ENCODE assay signal across 1 mouse cellular context in genomic region chr7:30604424-30604823, GRCm38 (mm10).
TF ChIP-seq lines count a peak whose summit lies in the region.

No protein-coding gene starts in this region.

TF ChIP-seq in CH12.LX, 34 proteins besides CTCF, POLR2A, EP300 and RAD21 (continued from another document):
- TF ChIP-seq JUN (IDR thresholded peaks at IDR 0.05; ENCODE audit: insufficient read depth, low read depth, low read length), result no peak
- peak; percentile 9; the same call in 1 of the 2 replicates for TF ChIP-seq IRF4 (IDR thresholded peaks at IDR 0.05; ENCODE audit: low read depth, low read length)
- no peak for TF ChIP-seq UBTF (IDR thresholded peaks at IDR 0.05; ENCODE audit: low read depth, low read length)
- TF ChIP-seq USF1 (IDR thresholded peaks at IDR 0.05; ENCODE audit: low read depth, low read length), result peak; percentile 61
- TF ChIP-seq MXI1 (IDR thresholded peaks at IDR 0.05; ENCODE audit: low read depth, low read length), result no peak
- TF ChIP-seq TBP (conservative IDR thresholded peaks at IDR 0.05; ENCODE audit: low read depth, low read length), result no peak
- TF ChIP-seq TCF12 (IDR thresholded peaks at IDR 0.05; ENCODE audit: low read depth, low read length), result no peak
- TF ChIP-seq USF2 (conservative IDR thresholded peaks at IDR 0.05; ENCODE audit: low read depth, low read length), result 0 out of 2 replicates have a peak, but pooled peaks have one; percentile 10
- peak; percentile 81 for TF ChIP-seq BHLHE40 (IDR thresholded peaks at IDR 0.05; ENCODE audit: low read depth, low read length)
